In the genomic region with DNA sequence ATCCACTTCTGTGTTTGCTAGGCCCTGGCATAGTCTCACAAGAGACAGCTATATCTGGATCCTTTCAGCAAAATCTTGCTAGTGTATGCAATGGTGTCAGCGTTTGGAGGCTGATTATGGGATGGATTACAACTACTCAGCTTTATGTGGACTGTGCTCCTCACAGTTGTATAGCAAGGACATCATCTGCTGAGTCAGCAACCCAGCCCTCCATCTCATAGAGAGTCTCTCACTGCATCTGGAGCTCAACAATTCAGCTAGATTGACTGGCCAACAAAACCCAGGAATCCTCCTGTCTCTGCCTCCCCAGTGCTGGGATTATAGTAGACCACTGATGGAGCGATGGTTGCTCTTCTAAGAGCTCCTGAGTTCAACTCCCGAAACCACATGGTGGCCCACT, we compare ENCODE assay signal across 4 mouse cellular contexts. TPM values are rescaled to one million over a fixed set of nuclear protein-coding genes. Genes with fewer than 3 reads are reported as not detected.
DNase-seq lines count a peak whose midpoint lies in the region; TF ChIP-seq lines count a peak whose summit lies in the region.
"Not testable (repeated sequence)": the region's sequence is repeated elsewhere in the genome, so short reads cannot be mapped to it uniquely, and the experiment has no call there.
"Had no signal": no experiment of that assay in that cellular context is flagged by ENCODE, and none has a peak within 500 bp of the region (broad histone marks: within the 10 kb centered on the region; RNA-seq: fewer than 3 reads in every experiment).

No protein-coding gene starts in this region.

- TF ChIP-seq RAD21 in CH12.LX (IDR thresholded peaks at IDR 0.05; ENCODE audit: low read depth, low read length); MEL (IDR thresholded peaks at IDR 0.05; ENCODE audit: low read depth, low read length): not testable (repeated sequence)

- TF ChIP-seq POLR2A in CH12.LX (IDR thresholded peaks at IDR 0.05; ENCODE audit: low read depth, low read length); MEL (IDR thresholded peaks at IDR 0.05; ENCODE audit: control insufficient read depth in 1 of 2, insufficient read depth in 1 of 2, low read depth in 1 of 2, low read length in 2 of 2, poor library complexity in 1 of 2): not testable (repeated sequence)

- H3K4me2 ChIP-seq in CH12.LX (ENCODE audit: insufficient read depth, low read depth, poor library complexity, severe bottlenecking) = not testable (repeated sequence)

- not testable (repeated sequence) for H3K9ac ChIP-seq in CH12.LX (ENCODE audit: insufficient read depth, low read depth); ES-E14 (ENCODE audit: insufficient read depth, low read depth, low read length, poor library complexity, severe bottlenecking); MEL (ENCODE audit: control insufficient read depth, low read depth, low read length, poor library complexity, severe bottlenecking)

- not testable (repeated sequence) for H3K27ac ChIP-seq in CH12.LX (ENCODE audit: insufficient read depth, low read depth); ES-E14 (ENCODE audit: insufficient read depth, low read depth, low read length, poor library complexity, severe bottlenecking); MEL (ENCODE audit: control insufficient read depth, low read depth, low read length)

- H3K9me3 ChIP-seq in CH12.LX (replicated peaks; ENCODE audit: low read length); ES-E14 (ENCODE audit: control insufficient read depth, insufficient read depth, low read depth, low read length); MEL (replicated peaks; ENCODE audit: insufficient read depth, low read length): not testable (repeated sequence)

- peaks cover 7 to 27% of the 10 kb centered on the region in 2 experiments; a peak in 3 of 4 replicates for H3K4me1 ChIP-seq in CH12.LX (ENCODE audit: control insufficient read depth in 1 of 2, insufficient read depth in 2 of 2)
- not testable (repeated sequence) for H3K4me1 ChIP-seq in ES-E14 (ENCODE audit: control insufficient read depth in 2 of 2, insufficient read depth in 2 of 2, low read length in 2 of 2, poor library complexity in 1 of 2); MEL (ENCODE audit: control insufficient read depth in 1 of 2, insufficient read depth in 2 of 2, low read length in 2 of 2)

- DNase-seq in CH12.LX (ENCODE audit: extremely low read depth); ES-E14 (ENCODE audit: low read depth, low spot score); MEL (ENCODE audit: low read depth, low spot score): not testable (repeated sequence)

- dilution Hi-C loops in CH12.LX (cut with MboI; ENCODE audit: extremely low pct_ligation_motif_present, extremely low pct_unique_long_range_greater_than_20kb, low sequenced_read_pairs) = not testable (repeated sequence)

- H3K4me3 ChIP-seq in CH12.LX (replicated peaks in 1 of 3; ENCODE audit: low read depth in 2 of 3, low read length in 2 of 3, poor library complexity in 1 of 3); ES-E14 (ENCODE audit: insufficient read depth in 1 of 2, low read depth in 1 of 2, low read length in 2 of 2, poor library complexity in 1 of 2, severe bottlenecking in 1 of 2); MEL (ENCODE audit: control insufficient read depth in 1 of 2, insufficient read depth in 1 of 2, low read depth in 2 of 2, low read length in 2 of 2): not testable (repeated sequence)

- not testable (repeated sequence) for H3K36me3 ChIP-seq in CH12.LX (replicated peaks in 1 of 2; ENCODE audit: control insufficient read depth in 1 of 2, insufficient read depth in 1 of 2, low read length in 1 of 2); ES-E14 (ENCODE audit: control insufficient read depth, insufficient read depth, low read length, poor library complexity, severe bottlenecking); MEL (ENCODE audit: control insufficient read depth in 1 of 2, insufficient read depth in 2 of 2, low read length in 2 of 2)

- H3K27me3 ChIP-seq in CH12.LX (replicated peaks) = not testable (repeated sequence)
- peaks cover 2 to 11% of the 10 kb centered on the region in 2 experiments; a peak in 3 of 4 replicates for H3K27me3 ChIP-seq in MEL (ENCODE audit: control insufficient read depth in 1 of 2, insufficient read depth in 2 of 2, low read length in 2 of 2)

- not testable (repeated sequence) for TF ChIP-seq EP300 in CH12.LX (IDR thresholded peaks at IDR 0.05; ENCODE audit: low read length); MEL (IDR thresholded peaks at IDR 0.05; ENCODE audit: low read depth in 1 of 2, low read length in 2 of 2)

- H3K79me2 ChIP-seq in CH12.LX (replicated peaks; ENCODE audit: control insufficient read depth, extremely low read depth, insufficient read depth, poor library complexity, severe bottlenecking); MEL (ENCODE audit: control insufficient read depth, insufficient read depth, low read length, poor library complexity): not testable (repeated sequence)

- in situ Hi-C loops in CH12.LX (cut with MboI; ENCODE audit: low pct_ligation_motif_present, low pct_unique_long_range_greater_than_20kb, low sequenced_read_pairs); ES-E14 (cut with MboI; ENCODE audit: low sequenced_read_pairs in 2 of 2, unreplicated experiment in 2 of 2): not testable (repeated sequence)

- TF ChIP-seq CTCF in CH12.LX (conservative IDR thresholded peaks at IDR 0.05 in 1 of 2, IDR thresholded peaks at IDR 0.05 in 1 of 2; ENCODE audit: low read depth in 2 of 2, low read length in 2 of 2); MEL (IDR thresholded peaks at IDR 0.05 in 2 of 3, conservative IDR thresholded peaks at IDR 0.05 in 1 of 3; ENCODE audit: control insufficient read depth in 1 of 3, insufficient read depth in 1 of 3, low read depth in 2 of 3, low read length in 3 of 3, poor library complexity in 1 of 3, severe bottlenecking in 1 of 3): not testable (repeated sequence)

TF ChIP-seq in CH12.LX, 34 proteins besides CTCF, POLR2A, EP300 and RAD21:
- peak; percentile 86 for TF ChIP-seq MAFK (IDR thresholded peaks at IDR 0.05; ENCODE audit: insufficient replicate concordance, low read length)

TF ChIP-seq in ES-E14, 5 proteins besides CTCF, POLR2A, EP300 and RAD21:
- peak; percentile 70 for TF ChIP-seq MAFK (IDR thresholded peaks at IDR 0.05; ENCODE audit: insufficient read depth, low read depth, low read length)

TF ChIP-seq in MEL, 35 proteins besides CTCF, POLR2A, EP300 and RAD21:
- peak; percentile 60; the same call in 1 of the 2 replicates for TF ChIP-seq MAFK (IDR thresholded peaks at IDR 0.05; ENCODE audit: borderline replicate concordance, low read depth, low read length)

RNA-seq across cellular contexts. Expression of a gene that starts 37.2 kb away (rescaled TPM):
- total RNA-seq in CH12.LX (2012; rRNA removed) (16.3 and 21.1 TPM in 2 replicates), CH12.LX (2014; rRNA removed) (9.9 and 12.3 TPM in 2 replicates), ES-E14 (2012; rRNA removed) (25.5 and 29.0 TPM in 2 replicates), MEL (2012; rRNA removed) (6.6 and 9.7 TPM in 2 replicates)
- polyA plus RNA-seq in CH12.LX (2012; ENCODE audit: insufficient read length, low read depth) (40.5 and 44.2 TPM in 2 replicates), MEL (2012; ENCODE audit: insufficient read depth in 1 of 2, insufficient read length in 2 of 2, low read depth in 1 of 2, low replicate concordance in 2 of 2, missing spikeins in 1 of 2) (10 to 100 TPM in 1 of 2 experiments, not detected in 1; 36.5 TPM)

RNA-seq across cellular contexts. Expression of a gene that starts 37.3 kb away (rescaled TPM):
- 17.1 and 19.1 TPM in 2 replicates for total RNA-seq in CH12.LX (2012; rRNA removed)
- 23.0 and 23.7 TPM in 2 replicates for total RNA-seq in CH12.LX (2014; rRNA removed)
- polyA plus RNA-seq in CH12.LX (2012; ENCODE audit: insufficient read length, low read depth) = 6.0 and 6.4 TPM in 2 replicates
- 7.2 and 8.5 TPM in 2 replicates for total RNA-seq in ES-E14 (2012; rRNA removed)
- total RNA-seq in MEL (2012; rRNA removed) = not detected in 2 replicates
- not detected for polyA plus RNA-seq in MEL (2012; ENCODE audit: insufficient read depth in 1 of 2, insufficient read length in 2 of 2, low read depth in 1 of 2, low replicate concordance in 2 of 2, missing spikeins in 1 of 2)
- polyA plus RNA-seq: G1E had no signal
